Mouse (Mus musculus): ENCODE measurements around the gene Dhx37. TPM values are rescaled to one million over a fixed set of nuclear protein-coding genes. Genes with fewer than 3 reads are reported as not detected.
"Not testable (repeated sequence)": the region's sequence is repeated elsewhere in the genome, so short reads cannot be mapped to it uniquely, and the experiment has no call there.

Gene Dhx37
- total RNA-seq, 1 experiment: 24.7 TPM

- Histone ChIP-seq H3K9ac (ENCODE audit: insufficient read depth, low read depth, low read length, poor library complexity, severe bottlenecking) (peak within 1 kb of the TSS; percentile 95), H3K27ac (ENCODE audit: insufficient read depth, low read depth, low read length, poor library complexity, severe bottlenecking) (peak within 1 kb of the TSS; percentile 67), H3K4me1 (ENCODE audit: control insufficient read depth in 2 of 2, insufficient read depth in 2 of 2, low read length in 2 of 2, poor library complexity in 1 of 2) (peaks cover 4 to 6% of the 10 kb centered on the region in 2 experiments), H3K4me3 (ENCODE audit: insufficient read depth in 1 of 2, low read depth in 1 of 2, low read length in 2 of 2, poor library complexity in 1 of 2, severe bottlenecking in 1 of 2) (peak within 1 kb of the TSS; percentile 95 to 100), H3K36me3 (ENCODE audit: control insufficient read depth, insufficient read depth, low read length, poor library complexity, severe bottlenecking) (0 out of 2 replicates have a peak, but pooled peaks cover under 1% of the 10 kb centered on the region), H3K9me3 (ENCODE audit: control insufficient read depth, insufficient read depth, low read depth, low read length) (no peaks in the 10 kb centered on the region)
- peak; percentile 49 for DNase-seq (ENCODE audit: low read depth, low spot score)
- TF ChIP-seq MAFK (IDR thresholded peaks at IDR 0.05; ENCODE audit: insufficient read depth, low read depth, low read length) (no peak), ZNF384 (IDR thresholded peaks at IDR 0.05; ENCODE audit: low read depth, low read length) (no peak), HCFC1 (IDR thresholded peaks at IDR 0.05; ENCODE audit: borderline replicate concordance, insufficient read depth, low read length) (no peak), CHD2 (IDR thresholded peaks at IDR 0.05; ENCODE audit: low read depth, low read length) (no peak), ZC3H11A (IDR thresholded peaks at IDR 0.05; ENCODE audit: borderline replicate concordance, low read depth, low read length) (no peak)
- in situ Hi-C loops (cut with MboI; ENCODE audit: low sequenced_read_pairs in 2 of 2, unreplicated experiment in 2 of 2): no loop called here
These were observed 7.6 kb upstream of the Dhx37 start, which contains the start of gene Bri3bp for GRCm38 (mm10) chr5:125441234-125442114. Gene Bri3bp (plus strand): TSS chr5:125441568.

GRCm38 (mm10) chr5:125440583-125441233 is 6.8 kb upstream of the Dhx37 start:
- Histone ChIP-seq H3K9ac (ENCODE audit: insufficient read depth, low read depth, low read length, poor library complexity, severe bottlenecking) (peak overlapping the region; percentile 75), H3K4me3 (ENCODE audit: insufficient read depth in 1 of 2, low read depth in 1 of 2, low read length in 2 of 2, poor library complexity in 1 of 2, severe bottlenecking in 1 of 2) (peak overlapping the region; percentile 95 to 100), H3K9me3 (ENCODE audit: control insufficient read depth, insufficient read depth, low read depth, low read length) (no peaks in the 10 kb centered on the region), H3K27ac (ENCODE audit: insufficient read depth, low read depth, low read length, poor library complexity, severe bottlenecking) (peak overlapping the region; percentile 56), H3K4me1 (ENCODE audit: control insufficient read depth in 2 of 2, insufficient read depth in 2 of 2, low read length in 2 of 2, poor library complexity in 1 of 2) (peaks cover 4 to 5% of the 10 kb centered on the region in 2 experiments), H3K36me3 (ENCODE audit: control insufficient read depth, insufficient read depth, low read length, poor library complexity, severe bottlenecking) (no peaks in the 10 kb centered on the region)
- no peak for TF ChIP-seq HCFC1 (IDR thresholded peaks at IDR 0.05; ENCODE audit: borderline replicate concordance, insufficient read depth, low read length)
- TF ChIP-seq ZNF384 (IDR thresholded peaks at IDR 0.05; ENCODE audit: low read depth, low read length): no peak
- no peak for TF ChIP-seq CHD2 (IDR thresholded peaks at IDR 0.05; ENCODE audit: low read depth, low read length)
- TF ChIP-seq ZC3H11A (IDR thresholded peaks at IDR 0.05; ENCODE audit: borderline replicate concordance, low read depth, low read length): no peak
- no peak for TF ChIP-seq MAFK (IDR thresholded peaks at IDR 0.05; ENCODE audit: insufficient read depth, low read depth, low read length)
- in situ Hi-C loops (cut with MboI; ENCODE audit: low sequenced_read_pairs in 2 of 2, unreplicated experiment in 2 of 2): no loop called here
- no peak for DNase-seq (ENCODE audit: low read depth, low spot score)

- H3K27ac ChIP-seq (ENCODE audit: insufficient read depth, low read depth, low read length, poor library complexity, severe bottlenecking); H3K9ac ChIP-seq (ENCODE audit: insufficient read depth, low read depth, low read length, poor library complexity, severe bottlenecking); H3K9me3 ChIP-seq (ENCODE audit: control insufficient read depth, insufficient read depth, low read depth, low read length); H3K4me1 ChIP-seq (ENCODE audit: control insufficient read depth in 2 of 2, insufficient read depth in 2 of 2, low read length in 2 of 2, poor library complexity in 1 of 2); in situ Hi-C loops (cut with MboI; ENCODE audit: low sequenced_read_pairs in 2 of 2, unreplicated experiment in 2 of 2): not testable (repeated sequence)
- peak; percentile 50 for DNase-seq (ENCODE audit: low read depth, low spot score)
- H3K36me3 ChIP-seq (ENCODE audit: control insufficient read depth, insufficient read depth, low read length, poor library complexity, severe bottlenecking): peaks cover 21% of the 10 kb centered on the region
- H3K4me3 ChIP-seq (ENCODE audit: insufficient read depth in 1 of 2, low read depth in 1 of 2, low read length in 2 of 2, poor library complexity in 1 of 2, severe bottlenecking in 1 of 2): peak overlapping the region; percentile 16 to 81; a peak in 2 of 4 replicates
These were observed 426 bp upstream of the Dhx37 start for GRCm38 (mm10) chr5:125434347-125434746.

- H3K9me3 ChIP-seq (ENCODE audit: control insufficient read depth, insufficient read depth, low read depth, low read length); H3K9ac ChIP-seq (ENCODE audit: insufficient read depth, low read depth, low read length, poor library complexity, severe bottlenecking); DNase-seq (ENCODE audit: low read depth, low spot score); in situ Hi-C loops (cut with MboI; ENCODE audit: low sequenced_read_pairs in 2 of 2, unreplicated experiment in 2 of 2); H3K4me1 ChIP-seq (ENCODE audit: control insufficient read depth in 2 of 2, insufficient read depth in 2 of 2, low read length in 2 of 2, poor library complexity in 1 of 2); H3K4me3 ChIP-seq (ENCODE audit: insufficient read depth in 1 of 2, low read depth in 1 of 2, low read length in 2 of 2, poor library complexity in 1 of 2, severe bottlenecking in 1 of 2); H3K27ac ChIP-seq (ENCODE audit: insufficient read depth, low read depth, low read length, poor library complexity, severe bottlenecking): not testable (repeated sequence)
- H3K36me3 ChIP-seq (ENCODE audit: control insufficient read depth, insufficient read depth, low read length, poor library complexity, severe bottlenecking): peaks cover 37% of the 10 kb centered on the region
These were observed 1.6 kb downstream of the Dhx37 start for GRCm38 (mm10) chr5:125432324-125432723.
